Mouse (Mus musculus): Measurements from ENCODE around the gene Aspscr1. TPM values are rescaled to one million over a fixed set of nuclear protein-coding genes. Genes with fewer than 3 reads are reported as not detected.
A peak's percentile ranks its signal among the peaks of the same experiment; 100 is the strongest.

Gene Aspscr1
- total RNA-seq, 2 experiments from 2014 or later = 33.5 to 44.6 TPM

DNA sequence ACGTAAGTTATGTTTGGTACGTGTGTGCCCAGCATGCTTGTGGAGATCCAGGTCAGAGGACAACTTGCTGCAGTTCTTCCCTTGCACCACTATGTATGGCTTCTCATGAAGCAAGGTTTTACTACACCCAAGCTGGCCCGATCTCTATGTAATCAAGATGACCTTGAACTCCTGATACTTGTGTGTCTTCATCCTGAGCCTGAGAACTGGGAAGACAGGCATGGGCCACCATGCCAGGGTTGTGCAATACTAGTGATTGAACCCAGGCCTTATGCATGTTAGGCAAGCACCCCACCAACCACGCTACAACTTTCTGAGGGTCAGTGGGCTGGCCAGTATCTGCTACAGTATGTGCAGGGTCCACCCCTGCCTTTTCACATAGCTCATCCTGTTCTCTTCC lies 4.2 kb downstream of the Aspscr1 start:
- no peak for ATAC-seq (replicated peaks; ENCODE audit: poor library complexity, severe bottlenecking)

DNA sequence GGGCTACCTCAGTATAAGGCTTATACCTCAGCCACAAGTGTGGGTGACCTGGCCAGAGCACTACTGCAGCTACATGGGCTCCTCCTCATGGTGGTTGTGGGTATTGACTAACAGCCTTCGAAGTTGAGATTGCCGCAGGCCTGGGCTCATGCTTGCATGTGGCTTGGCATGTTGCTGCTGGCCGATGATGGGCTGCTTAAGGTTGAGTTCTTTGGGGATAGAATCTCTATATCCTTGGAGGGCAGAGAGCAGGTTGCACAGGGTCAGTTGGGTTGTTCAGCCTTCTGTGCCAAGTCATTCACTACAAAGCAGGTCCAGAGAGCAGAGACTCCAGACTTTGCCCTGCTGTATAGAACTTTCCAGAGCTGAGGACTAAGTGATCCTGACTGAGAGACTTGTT lies 7.1 kb downstream of the Aspscr1 start:
- ATAC-seq (replicated peaks; ENCODE audit: poor library complexity, severe bottlenecking) = peak; percentile 66

DNA sequence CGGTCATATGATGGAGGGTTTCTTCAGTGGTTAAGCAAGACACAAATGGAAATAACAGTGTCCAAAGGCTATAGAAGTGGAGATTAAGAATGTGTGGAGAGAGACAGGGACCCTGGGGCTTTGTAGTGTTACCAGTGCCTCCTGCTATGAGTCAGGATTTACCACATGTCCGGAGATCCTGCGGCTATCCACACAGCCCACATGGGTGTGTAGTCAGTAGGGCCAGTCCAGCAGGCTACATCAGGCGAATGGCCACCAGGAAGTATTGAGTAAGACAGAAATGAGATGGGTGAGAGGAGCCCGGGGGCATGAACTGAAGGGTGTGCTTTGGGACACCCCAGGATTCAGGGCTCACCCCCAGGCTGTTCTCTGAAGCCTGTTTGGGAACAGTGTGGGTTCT lies 9.9 kb downstream of the Aspscr1 start:
- ATAC-seq (replicated peaks; ENCODE audit: poor library complexity, severe bottlenecking) = no peak

DNA sequence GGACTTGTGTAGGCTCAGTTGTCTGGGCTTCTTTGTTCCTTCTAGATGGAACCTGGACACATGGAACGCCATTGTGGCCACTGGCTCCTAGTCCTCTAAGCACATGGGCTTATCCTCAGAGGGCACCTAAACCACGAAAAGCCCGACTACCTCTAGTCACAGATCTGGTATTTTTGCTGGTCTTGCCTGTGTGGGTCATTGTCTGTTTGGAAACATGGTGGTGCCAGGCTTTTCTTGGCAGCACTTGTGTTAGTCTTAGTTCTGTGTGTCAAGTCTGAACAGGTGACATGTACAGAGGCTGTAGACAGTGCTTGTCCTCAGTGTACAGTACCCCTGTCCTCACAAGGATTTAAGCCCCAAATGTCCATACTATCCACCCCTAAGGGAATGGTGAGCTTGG lies 10.8 kb downstream of the Aspscr1 start:
- ATAC-seq (replicated peaks; ENCODE audit: poor library complexity, severe bottlenecking) = no peak

DNA sequence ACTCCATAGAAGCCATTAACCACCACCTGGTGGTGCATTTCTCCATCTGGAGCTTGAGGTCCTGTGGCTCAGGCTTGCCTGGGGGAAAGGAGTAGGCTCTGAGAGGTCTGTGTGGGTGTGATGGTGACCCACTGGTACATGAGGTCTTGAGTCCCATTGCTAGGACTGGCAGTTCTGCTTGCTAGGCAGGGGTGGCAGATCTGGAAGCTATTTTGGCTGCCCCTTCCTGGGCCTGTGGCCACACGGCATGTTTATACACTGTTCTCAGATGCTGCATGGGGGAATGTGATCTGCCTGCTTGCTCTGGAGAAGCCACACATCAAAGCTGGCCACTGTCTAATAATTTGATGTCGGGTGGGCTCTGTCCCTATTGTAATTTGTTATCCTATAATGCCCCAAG lies 11.3 kb downstream of the Aspscr1 start:
- no peak for ATAC-seq (replicated peaks; ENCODE audit: poor library complexity, severe bottlenecking)

DNA sequence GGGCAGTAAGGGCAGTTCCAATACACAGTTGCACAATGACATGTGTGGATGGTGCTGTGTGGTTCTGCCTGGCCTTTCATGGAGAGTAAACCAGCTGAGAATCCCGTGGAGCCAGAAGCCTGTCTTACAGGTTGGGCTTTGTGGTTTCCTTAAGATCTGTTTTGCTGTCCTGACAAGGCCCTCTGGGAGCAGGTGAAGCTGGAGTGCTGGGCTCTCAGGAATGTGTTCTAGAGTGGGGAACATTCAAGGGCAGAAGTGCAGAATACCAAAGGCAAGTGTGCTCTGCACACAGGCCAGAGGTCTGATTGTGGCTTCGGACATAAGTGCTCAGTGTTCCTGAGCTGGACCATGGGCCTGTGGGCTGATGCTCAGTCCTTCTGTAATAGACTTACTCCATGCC lies 11.9 kb downstream of the Aspscr1 start:
- ATAC-seq (replicated peaks; ENCODE audit: poor library complexity, severe bottlenecking) = no peak

DNA sequence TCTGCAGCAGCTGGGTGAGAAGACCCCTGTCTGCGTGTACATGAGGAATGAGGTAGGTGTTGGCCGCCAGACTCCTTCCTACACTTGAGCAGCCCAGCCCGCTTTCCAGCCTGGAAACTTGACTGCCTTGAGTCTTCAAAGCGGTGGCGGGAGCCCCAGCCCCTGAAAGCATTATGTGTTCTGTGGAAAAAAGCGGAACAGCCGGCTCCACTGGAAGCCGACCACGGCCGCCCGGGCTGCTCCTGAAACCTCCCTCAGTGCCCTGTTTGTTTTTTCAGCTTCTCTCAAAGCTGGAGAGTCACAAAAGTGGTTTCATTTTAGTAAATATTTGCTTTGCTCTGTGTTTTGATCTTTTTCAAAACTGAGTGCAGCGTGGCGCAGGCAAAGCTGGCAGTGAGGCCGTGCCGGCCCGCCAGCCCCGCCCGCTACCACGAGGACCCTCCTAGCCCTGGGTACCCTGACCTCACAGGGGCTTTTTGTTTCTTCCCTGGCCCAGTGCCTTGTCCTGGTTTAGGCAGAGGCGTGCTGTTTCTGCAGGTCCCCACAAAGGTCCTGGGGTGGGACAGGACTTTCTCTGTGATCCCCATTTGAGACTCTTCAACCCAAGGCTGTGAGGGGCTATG lies 14.0 kb downstream of the Aspscr1 start:
- ATAC-seq (replicated peaks; ENCODE audit: poor library complexity, severe bottlenecking) = no peak

DNA sequence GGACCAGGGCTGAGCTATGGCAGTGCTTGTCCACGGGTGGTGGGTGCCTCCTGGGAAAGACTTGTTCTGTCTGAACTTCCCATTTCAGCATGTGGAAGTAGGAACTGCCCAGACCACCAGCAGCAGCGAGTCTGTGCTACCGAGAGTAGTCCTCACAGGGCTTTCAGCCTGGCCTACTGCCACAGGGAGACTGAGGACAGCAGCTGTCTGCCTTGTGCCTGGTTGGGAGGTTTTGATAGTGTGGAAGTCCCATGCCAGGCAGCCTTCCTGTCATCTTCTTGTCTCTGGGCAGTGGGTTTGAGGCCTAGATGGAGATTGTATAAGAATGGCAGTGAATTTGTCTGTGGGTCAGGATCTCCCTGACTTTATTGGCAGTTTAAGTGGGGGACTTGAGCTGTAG lies 16.6 kb downstream of the Aspscr1 start:
- no peak for ATAC-seq (replicated peaks; ENCODE audit: poor library complexity, severe bottlenecking)

DNA sequence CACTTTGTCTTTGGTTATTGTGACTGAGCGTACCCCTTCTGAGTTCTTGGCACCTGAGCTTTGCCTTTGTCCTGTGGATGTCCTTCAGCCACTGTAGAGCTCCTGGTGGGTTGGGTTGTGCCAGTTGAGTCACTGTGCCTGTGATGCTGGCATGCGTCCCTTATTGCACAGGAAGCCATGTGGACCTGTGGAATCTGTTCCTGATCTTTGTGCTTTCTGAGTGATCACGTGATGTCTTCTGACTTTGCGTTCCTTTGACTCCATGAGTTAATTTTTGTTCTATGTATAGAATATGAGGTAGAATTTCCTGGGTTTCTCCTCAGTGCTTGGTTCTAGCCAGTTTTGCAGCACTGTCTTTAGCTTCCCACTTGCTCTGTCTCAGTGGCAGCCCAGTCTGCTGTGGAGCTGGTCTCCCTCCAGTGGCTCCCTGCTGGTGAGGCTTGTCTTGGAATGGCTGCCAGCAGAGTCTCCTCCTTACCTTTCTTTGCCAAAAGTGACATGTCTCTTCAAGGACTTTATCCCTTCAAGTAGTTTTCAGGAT lies 19.8 kb downstream of the Aspscr1 start:
- ATAC-seq (replicated peaks; ENCODE audit: poor library complexity, severe bottlenecking) = no peak

DNA sequence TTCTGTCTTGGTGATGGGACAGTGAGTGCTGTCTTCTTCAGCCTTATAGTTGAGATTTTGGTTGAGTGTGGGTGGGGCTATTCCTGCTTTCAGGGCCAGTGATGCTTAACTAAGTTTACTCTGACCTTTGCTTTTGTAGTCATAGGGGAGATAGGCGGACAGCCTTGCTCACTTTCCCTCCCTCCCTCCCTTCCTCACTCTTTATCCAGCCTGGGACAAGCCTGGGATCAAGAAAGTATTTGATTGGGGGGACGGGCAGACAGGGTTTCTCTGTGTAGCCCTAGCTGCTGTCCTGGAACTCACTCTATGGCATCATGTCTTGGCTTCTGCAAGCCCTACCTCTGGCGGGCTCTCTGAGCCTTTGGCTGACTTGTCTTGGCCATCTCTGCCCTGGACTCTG lies 20.7 kb downstream of the Aspscr1 start:
- ATAC-seq (replicated peaks; ENCODE audit: poor library complexity, severe bottlenecking) = no peak

DNA sequence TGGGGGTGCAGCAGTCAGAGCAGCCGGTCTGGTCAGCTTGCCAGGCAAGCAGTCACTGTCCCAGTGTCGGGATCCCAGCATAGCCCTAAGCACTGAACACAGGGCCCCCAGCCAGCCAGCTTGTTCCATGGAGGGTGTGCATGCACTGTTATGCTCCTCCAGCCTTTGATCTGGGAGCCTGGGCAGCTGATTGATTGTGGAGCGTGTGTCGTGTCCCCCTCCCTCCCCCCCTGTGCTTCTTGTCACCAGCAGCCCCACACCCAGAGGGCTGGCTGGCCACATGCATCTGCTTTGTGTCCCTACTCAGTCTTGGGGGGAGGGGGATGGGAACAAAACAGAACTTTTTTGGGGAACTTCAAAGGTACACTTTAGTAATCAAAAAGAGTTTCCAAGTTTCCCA lies 22.4 kb downstream of the Aspscr1 start:
- ATAC-seq (replicated peaks; ENCODE audit: poor library complexity, severe bottlenecking) = no peak

DNA sequence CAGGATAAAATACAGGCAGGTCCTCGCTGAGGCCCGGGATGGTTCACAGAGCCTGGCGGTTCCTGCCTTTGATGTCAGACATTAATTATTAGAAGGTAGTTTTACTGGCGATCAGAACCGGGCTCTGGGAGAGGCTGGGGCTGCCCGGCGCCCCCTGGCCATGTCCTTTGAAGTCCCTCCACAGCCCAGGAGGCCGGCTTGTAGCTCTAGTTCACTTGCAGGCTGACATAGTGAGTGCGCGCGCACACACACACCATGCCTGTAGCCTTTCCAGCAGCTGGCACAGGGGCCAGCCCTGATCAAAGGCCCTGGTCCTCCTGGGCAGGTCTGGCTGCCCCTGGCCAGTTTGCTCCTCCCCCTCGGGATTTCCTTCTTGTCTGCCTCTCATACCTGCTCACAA lies 22.9 kb downstream of the Aspscr1 start:
- ATAC-seq (replicated peaks; ENCODE audit: poor library complexity, severe bottlenecking) = no peak

DNA sequence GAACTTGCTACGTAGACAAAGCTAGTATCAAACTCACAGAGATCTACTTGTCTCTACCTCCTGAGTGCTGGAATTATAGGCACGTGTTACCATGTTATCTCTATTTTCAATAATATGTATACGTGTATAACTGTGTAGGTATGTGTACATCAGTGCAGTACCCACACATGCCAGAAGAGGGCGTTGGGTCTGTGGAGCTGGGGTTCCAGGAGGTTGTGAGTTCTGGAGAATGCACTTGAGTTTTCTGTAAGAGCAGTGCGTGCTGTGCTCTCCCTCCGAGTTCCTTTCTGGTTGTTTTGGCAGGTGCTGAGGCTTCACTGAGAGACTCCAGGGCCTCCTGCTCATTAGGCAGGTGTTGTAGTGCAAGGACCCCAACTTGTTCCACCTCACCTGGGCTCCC lies 23.8 kb downstream of the Aspscr1 start:
- ATAC-seq (replicated peaks; ENCODE audit: poor library complexity, severe bottlenecking) = no peak

DNA sequence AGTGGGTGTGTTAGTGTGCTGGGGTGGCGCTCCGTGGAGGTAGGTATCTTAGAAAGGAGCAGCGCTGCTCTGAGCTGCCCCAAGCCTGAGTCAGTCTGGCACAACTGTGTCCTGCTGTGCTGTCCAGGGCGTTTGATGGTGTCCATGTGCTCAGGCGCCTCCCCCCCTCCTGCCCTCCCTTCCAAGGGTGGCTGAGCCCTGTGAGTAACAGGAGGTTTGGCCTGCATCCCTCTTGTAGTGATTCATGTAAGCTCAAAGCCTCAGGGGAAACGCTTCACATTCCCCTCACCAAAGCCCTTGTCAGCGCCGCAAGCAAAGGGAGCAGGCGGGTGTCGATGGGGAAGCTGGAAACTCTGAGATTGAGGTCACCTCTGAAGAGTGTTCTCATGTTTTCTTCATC lies 25.0 kb downstream of the Aspscr1 start:
- ATAC-seq (replicated peaks; ENCODE audit: poor library complexity, severe bottlenecking) = no peak

DNA sequence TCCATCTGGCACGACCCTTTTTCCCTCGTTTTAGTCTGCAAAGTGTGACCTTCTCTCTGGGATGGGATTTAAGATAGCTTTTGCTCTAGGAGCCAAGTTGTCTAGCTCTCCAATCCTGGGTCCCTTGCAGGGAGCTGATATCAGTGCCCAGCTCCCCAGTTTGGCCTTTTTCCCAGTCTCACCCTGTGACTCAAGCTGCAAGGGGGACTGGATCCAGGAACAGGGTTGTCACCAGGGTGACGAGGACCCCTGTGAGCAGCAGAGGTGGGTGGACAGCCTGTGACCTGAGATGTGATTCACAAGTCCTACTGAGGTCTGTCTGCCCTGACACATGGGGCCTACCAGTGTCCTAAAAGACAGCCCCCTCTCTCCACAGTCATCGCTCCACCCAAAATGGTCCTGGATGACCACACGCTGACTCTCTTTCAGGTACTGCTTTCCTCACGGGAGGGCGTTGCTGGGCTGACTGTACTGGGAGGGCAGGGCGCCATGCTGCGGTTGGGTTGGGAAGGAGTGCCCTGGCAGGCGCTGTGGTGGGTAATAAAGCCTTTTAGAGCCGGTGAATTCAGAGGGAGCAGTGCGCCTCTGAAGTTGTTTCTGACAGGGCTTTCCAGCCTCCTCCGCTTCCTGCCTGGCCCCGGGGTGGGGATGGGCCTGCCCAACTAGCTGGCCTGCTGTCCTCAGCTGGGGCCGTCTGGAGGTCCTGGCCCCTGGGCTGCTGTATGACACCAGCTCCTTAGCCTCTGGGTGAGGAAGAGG lies 31.1 kb downstream of the Aspscr1 start:
- ATAC-seq (replicated peaks; ENCODE audit: poor library complexity, severe bottlenecking) = no peak

DNA sequence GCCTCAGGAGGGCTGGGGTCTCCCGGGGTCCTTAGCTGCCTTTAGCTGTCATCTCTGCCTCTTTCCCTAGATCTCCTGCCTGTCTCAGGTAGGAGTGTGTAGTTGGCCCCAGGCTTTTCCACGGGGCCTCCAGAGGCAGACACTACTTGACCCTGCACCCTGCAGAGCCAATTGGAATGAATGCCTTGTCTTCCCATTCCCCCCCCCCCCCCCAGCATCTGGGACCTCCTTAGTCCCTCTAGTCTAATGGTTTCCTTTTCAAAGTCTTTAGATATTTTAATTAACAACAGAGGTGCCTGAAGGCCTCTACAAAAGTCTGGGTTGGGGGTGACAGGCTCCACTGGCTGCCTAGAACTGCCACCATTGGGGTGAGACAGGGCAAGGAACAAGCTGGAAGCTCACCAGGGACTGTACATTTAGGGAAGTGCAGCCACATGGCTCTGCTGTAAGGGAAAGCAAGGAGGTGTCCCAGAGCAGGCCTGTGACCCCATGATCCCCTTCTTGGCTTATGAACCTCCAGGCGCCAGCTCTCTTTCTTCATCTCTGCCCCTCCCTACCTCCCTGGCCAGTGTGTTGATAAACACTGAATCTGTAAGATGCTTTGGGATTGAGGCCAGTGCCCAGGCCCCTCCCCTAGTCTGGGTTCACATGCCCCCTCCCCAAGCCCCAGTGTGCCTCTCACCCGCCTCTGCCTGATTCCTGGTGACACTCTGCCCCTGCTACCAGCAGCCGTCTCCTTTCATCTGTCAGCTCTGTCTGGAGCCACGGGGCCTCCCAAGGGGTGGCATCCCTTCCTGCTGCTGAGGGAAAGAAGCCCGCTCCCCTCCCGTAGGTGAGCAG lies 31.9 kb downstream of the Aspscr1 start:
- ATAC-seq (replicated peaks; ENCODE audit: poor library complexity, severe bottlenecking) = no peak

DNA sequence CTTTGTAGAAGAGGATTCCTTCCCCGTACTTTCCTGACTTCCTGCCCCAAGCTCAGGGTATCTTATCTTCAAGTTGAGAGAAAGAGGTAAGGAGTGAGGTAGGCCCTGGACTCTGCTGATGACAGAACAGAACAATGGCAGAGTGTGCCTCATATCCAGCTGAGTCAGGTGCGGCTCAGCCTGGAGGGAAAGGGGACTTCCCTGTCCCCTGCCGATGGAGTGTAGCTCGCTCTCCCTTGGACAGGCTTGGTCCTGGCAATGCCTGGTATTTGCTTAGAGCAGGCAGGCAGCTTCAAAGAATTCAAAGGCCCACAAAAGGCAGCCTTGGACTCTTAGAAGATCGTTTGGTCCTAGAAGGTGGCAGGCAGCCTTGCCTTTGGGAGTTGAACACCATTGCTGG lies 33.3 kb downstream of the Aspscr1 start:
- no peak for ATAC-seq (replicated peaks; ENCODE audit: poor library complexity, severe bottlenecking)

DNA sequence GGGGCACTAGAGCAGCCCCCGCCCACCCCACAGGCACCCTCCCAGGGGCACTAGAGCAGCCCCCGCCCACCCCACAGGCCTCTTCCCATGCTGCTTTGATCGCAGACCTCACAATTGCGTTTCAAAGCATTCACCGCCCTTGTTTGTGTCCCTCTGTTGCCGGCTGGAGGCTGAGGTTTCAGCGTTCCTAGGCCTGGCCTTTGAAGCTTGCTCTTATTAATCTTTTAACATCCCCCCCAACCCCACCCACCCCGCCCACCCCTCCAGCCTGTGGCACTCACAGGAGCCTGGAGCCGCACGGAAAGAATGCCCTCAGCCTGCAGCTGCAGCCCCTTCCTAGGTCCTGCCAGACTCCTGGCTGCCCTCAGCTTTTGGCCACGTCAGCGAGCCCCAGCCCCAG lies 34.5 kb downstream of the Aspscr1 start:
- ATAC-seq (replicated peaks; ENCODE audit: poor library complexity, severe bottlenecking) = no peak

DNA sequence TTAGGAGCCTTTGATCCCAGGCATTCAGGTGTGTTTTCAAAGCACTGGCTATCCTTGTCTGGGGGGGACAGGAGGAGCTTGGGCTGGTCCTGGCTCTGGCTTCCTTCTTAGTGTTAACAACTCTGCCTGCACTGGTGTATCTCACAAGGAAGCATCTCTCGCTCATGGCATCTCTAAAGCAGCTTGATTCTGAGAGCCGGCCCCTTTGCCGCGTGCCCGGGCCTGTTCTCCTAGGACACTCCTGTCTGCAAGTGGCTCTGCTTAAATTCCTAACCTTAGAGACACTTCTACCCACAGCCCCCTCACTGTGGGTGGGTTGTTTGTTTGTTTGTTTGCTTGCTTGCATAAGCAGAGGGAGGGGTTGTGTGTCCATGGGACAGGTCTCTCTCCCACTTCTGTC lies 35.2 kb downstream of the Aspscr1 start:
- ATAC-seq (replicated peaks; ENCODE audit: poor library complexity, severe bottlenecking) = no peak

DNA sequence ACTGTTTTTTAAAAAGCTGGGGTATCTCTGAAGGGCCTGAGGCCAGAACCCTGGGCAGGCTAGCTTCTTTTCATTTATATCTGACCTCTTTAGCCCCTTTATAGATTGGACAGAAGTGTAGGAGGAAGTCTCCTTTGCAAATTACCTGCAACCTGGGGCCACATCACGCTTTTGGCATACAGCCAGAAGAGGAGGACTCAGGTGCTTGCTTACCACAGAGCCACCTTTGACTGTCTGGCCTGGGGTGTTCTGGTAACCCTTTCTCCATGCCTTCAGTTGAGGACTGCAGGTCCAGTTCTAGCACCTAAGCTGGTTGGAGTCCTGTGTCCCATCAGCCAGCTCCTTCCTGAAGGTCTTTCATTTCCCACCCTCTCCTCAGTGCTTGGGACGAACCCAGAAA lies 36.8 kb downstream of the Aspscr1 start:
- no peak for ATAC-seq (replicated peaks; ENCODE audit: poor library complexity, severe bottlenecking)

DNA sequence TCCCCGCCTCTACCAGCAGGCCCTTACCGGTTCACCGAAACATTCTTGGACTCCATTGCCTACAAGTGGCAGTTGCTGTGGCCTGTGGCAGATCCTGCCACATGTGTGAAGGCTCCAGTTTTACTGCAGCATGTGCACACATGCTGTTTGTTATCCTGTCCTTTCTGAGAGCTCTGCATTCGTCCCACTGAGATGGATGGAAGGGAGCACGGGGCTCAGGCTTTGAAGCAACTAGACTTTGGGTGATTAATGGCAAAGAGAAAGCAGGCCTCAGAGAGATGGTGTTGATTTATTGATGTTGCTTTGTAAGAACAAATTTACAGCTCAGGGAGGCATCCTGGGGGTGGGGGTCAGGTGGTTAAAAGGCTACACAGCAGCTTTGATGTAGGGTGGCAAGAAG lies 37.9 kb downstream of the Aspscr1 start:
- no peak for ATAC-seq (replicated peaks; ENCODE audit: poor library complexity, severe bottlenecking)

Measured in granulocyte monocyte progenitor cell, adult 5-6 weeks (primary cell).